Mouse (Mus musculus) urinary bladder, adult 18-20 months (tissue): ENCODE measurements at regions not wholly inside any gene's neighbourhood (a gene's known extent, or its start where the extent isn't known, plus 50 kb on each side); places are given as distances from the start of the nearest gene placed in this dataset.

ENCODE experiments used
- DNase-seq, 2 experiments: peaks; one replicate each; pipeline ENCODE4 v3.0.0; 2022; ENCODE audit warnings: low spot score in 2 of 2, mixed read lengths in 2 of 2

DNA sequence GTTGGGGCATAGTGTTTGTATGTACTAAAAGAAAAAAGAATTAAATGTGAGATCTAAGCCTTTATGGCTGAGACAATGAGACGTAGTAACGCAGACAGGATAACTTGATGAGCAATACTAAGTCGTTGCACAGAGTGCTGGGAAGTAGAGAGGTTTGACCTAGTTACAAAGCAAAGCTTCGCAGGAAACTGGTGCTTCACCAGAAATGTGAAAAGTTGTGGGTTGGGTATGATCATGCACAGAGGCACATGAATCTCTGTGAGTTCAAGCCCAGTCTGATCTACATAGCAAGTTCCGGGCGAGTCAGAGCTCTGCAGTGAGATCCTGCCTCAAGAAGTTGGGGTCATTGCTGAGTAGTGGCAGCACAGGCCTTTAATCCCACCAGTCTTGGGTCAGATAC, 65.3 kb upstream of the Jmy start:
- DNase-seq = no peak

DNA sequence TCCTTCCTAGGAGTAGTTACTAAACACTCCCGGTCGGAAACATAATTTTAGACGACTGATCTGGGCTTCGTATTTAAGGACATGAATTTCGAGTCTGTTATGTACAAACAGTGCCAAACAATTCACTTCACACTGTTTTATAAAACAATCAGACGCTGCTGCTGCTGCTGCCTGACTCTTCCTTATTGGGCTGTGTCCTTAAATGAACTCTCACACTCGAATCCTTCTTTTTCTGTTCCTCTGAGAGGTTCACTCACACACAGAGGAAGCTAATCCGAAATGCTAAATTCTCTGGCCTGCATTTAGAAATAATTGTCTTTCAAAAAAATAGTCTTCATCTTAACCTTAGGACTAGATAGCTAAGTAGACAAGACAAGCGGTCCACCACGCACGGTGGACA, 64.5 kb upstream of the Jmy start:
- DNase-seq = no peak

DNA sequence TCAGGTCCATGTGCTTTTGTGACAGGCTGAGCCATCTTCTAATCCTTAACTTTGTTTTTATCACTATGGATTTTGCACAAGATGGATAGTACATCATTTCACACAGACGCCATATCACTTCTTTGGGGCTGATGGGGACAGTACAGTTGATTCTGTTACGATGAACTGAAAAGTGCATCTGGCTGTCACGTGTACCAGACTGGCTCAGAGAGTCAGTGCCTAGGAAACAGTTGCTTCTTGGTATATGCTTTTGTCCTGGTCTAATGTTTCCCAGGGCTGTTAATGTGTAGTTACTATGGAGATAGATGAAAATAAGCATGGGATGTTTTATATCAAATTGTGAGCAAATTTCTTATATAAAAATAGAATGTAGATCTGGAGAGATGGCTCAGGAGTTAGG, 60.7 kb upstream of the Jmy start:
- no peak for DNase-seq

DNA sequence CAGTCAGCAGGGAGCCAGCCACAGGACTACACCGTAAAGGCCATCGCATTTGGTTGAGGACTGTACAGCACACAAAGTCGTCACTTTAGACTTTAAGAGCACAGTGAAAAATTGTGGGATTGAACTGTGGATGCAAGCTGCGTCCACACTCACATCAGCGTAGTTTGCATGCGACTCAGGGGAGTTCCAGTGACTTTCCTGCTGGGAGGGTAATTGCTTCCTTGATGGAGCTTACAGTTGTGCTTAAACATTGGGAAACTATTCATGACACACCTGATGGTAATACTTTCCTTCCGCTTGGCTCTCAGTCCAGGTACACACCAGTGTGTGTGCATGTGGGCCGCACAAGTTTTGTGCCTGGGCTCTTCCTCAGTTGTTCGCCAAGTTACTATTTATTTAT, 59.0 kb upstream of the Jmy start:
- DNase-seq = no peak

DNA sequence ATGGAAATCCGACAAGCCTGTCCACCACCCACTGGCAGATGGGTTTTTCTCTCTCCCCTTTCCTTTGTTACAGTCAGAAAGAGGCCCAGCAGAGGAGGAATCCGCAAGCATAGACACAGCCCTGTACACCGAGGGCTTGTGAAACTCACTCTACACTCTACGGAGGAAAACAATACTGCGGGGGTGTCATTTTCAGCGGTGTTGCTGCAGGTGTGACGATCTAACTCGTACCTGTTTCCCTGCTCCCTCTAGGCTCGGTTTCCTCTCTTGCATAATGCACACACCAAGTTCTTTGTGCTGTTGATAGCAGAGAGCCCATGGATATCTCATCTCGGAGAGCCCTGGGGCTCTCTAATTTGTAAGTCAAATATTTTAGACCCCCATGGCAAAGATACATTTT, 56.5 kb upstream of the Jmy start:
- no peak for DNase-seq

DNA sequence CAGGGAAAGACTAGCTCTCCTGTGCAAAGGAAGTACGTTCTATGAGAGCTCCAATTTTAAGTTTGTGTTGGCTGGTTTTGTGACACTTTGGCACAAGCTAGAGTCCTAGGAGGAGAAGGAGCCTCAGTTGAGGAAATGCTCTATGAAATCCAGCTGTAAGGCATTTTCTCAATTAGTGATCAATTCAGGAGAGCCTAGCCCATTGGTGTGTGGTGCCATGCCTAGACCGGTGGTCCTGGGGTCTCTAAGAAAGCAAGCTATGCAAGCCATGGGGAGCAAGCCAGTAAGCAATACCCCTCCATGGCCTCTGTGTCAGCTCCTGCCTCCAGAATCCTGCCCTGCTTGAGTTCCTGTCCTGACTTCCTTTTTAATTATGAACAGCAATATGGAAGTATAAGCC, 55.3 kb upstream of the Jmy start:
- no peak for DNase-seq

DNA sequence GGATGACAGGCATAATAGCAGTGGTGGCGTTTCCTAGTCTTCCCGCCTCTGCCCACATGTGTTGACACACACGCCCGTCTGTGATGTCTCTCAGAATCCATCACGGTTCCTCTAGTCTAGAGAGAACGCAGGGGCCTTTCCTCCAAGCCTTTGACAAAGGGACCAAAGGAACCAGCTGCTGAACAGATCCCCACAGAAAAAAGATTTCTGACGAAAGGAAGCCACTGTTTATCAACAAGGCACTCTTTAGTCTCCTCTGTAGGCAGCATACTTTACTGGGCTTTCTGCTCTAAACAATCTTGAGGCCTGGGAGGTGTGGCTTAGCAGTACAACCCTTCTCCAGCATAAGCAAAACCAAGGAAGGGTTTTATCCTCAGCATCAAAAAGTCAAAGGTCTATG, 54.3 kb upstream of the Jmy start:
- no peak for DNase-seq

DNA sequence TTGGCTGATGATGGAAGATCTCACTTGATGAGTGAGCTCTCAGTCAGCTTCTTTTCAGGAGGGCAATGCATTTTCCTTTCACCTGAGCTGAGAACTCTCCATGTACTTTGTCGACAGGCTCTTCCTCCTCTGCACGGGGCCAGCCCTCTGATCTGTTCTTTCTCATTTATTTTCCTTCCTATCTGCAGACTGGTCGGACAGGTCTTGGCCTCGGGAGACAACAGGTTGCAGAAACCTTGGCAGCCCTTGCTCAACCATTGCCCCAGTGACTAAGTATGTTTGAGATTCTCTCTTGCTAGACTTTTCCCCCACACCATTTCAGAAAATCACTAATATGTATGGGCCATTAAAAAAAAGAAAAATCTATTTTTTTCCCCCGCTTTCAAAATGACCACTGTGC, 53.7 kb upstream of the Jmy start:
- DNase-seq = peak in 1 of 2 experiments; percentile 49

DNA sequence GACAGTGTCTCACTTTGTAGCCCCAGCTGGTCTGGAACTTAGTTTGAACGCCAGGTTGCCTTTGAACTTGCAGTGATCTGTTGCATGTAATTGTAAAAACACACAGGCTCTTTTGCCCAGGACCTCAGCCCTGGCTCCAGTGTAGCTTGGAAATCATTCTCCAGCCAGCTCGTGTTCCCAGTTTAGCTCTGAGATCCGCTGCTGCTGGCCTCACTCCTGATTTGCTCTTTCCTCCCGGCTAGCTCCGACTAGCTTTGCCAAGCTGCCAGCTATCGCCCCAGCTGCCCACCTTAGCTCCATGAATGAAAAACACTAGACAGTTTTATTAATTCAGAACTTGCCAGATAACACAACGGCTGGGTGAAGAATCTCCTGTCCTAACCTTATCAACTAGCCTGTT, 50.7 kb upstream of the Jmy start:
- no peak for DNase-seq
